In the genomic region with DNA sequence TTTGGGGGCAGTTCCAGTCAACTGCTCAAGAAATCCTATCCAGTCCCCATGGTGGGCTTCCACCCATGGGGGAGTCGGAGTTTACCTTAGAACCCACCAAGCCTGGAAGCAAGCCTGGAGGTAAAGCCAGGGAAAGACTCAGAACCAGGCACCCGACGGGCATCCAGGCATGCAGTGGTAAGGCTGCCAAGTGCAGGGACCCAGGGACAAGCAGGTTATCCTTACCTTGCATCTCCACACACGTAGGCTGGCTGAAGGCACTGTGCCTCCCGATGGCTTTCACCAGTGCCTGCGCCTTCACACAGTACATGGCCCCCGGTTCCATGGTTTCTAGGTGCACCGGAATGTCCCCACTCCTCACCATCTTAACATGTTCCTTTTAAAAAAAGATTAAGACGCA, we compare ENCODE assay signal across 27 mouse cellular contexts. TPM values are rescaled to one million over a fixed set of nuclear protein-coding genes. Genes with fewer than 3 reads are reported as not detected.
DNase-seq lines count a peak whose midpoint lies in the region; ATAC-seq and TF ChIP-seq lines count a peak whose summit lies in the region.
"Had no signal": no experiment of that assay in that cellular context is flagged by ENCODE, and none has a peak within 500 bp of the region (broad histone marks: within the 10 kb centered on the region; RNA-seq: fewer than 3 reads in every experiment).

No protein-coding gene starts in this region.

- H3K4me2 ChIP-seq in forebrain, embryonic 11.5 days (ENCODE audit: low read depth, low read length, severe bottlenecking) = no peak overlapping the region
- H3K4me2 ChIP-seq in forebrain, embryonic 13.5 days = no peak overlapping the region
- no peak overlapping the region for H3K4me2 ChIP-seq in liver, embryonic 11.5 days
- H3K4me2 ChIP-seq: embryonic facial prominence, embryonic 15.5 days; heart, embryonic 11.5 days; hindbrain, embryonic 13.5 days; limb, embryonic 15.5 days had no signal

- 95% methylated on average over 9 of the region's 9 CpGs for WGBS in forebrain, embryonic 11.5 days
- 96% methylated on average over 9 of the region's 9 CpGs for WGBS in forebrain, embryonic 13.5 days
- 25% methylated on average over 9 of the region's 9 CpGs for WGBS in cerebellum, adult 2 months
- 95% methylated on average over 9 of the region's 9 CpGs for WGBS in liver, embryonic 11.5 days

- H3K4me1 ChIP-seq in forebrain, embryonic 11.5 days (replicated peaks; ENCODE audit: control insufficient read depth, insufficient read depth, low read length) = no peaks in the 10 kb centered on the region
- peaks cover 8% of the 10 kb centered on the region for H3K4me1 ChIP-seq in forebrain, embryonic 13.5 days
- peaks cover 66% of the 10 kb centered on the region for H3K4me1 ChIP-seq in cerebellum, adult 2 months (ENCODE audit: control insufficient read depth, insufficient read depth, low read length)
- H3K4me1 ChIP-seq in liver, embryonic 11.5 days (replicated peaks; ENCODE audit: control insufficient read depth, insufficient read depth, low read length) = no peaks in the 10 kb centered on the region

- no peak for ATAC-seq in forebrain, embryonic 11.5 days (replicated peaks; ENCODE audit: low FRiP score)
- no peak for ATAC-seq in forebrain, embryonic 13.5 days
- no peak for ATAC-seq in megakaryocyte-erythroid progenitor cell, adult 5-6 weeks (replicated peaks; ENCODE audit: low FRiP score, low TSS enrichment, poor library complexity, severe bottlenecking)
- no peak for ATAC-seq in liver, embryonic 11.5 days (replicated peaks; ENCODE audit: low FRiP score)
- ATAC-seq: forebrain, embryonic 14.5 days had no signal

- peak; percentile 28 for DNase-seq in forebrain, embryonic 11.5 days (ENCODE audit: low spot score)
- DNase-seq in brain, adult 2 months (ENCODE audit: low read depth, low spot score) = peak; percentile 88
- DNase-seq in cerebellum, adult 2 months = peak; percentile 83 to 88
- DNase-seq in cerebellum, postnatal 14 days = peak; percentile 86 to 91
- DNase-seq in gastrocnemius, postnatal 14 days = no peak
- DNase-seq in liver, embryonic 11.5 days (ENCODE audit: low spot score) = no peak
- DNase-seq: adrenal gland, adult 8-10 months; gastrocnemius, postnatal 36 days; heart, postnatal 36 days; kidney, adult 11 months; kidney, postnatal 14 days; lung, adult 2 months; lung, postnatal 10 days; midbrain, embryonic 14.5 days; thymus, postnatal 4 days had no signal

- H3K36me3 ChIP-seq in forebrain, embryonic 11.5 days (ENCODE audit: control insufficient read depth, insufficient read depth, low read length) = no peaks in the 10 kb centered on the region
- no peaks in the 10 kb centered on the region for H3K36me3 ChIP-seq in forebrain, embryonic 13.5 days (ENCODE audit: poor library complexity, severe bottlenecking)
- H3K36me3 ChIP-seq in liver, embryonic 11.5 days (ENCODE audit: control insufficient read depth, insufficient read depth, low read length) = no peaks in the 10 kb centered on the region
- H3K36me3 ChIP-seq: embryonic facial prominence, embryonic 15.5 days had no signal

- no peaks in the 10 kb centered on the region for H3K27me3 ChIP-seq in forebrain, embryonic 11.5 days (ENCODE audit: control insufficient read depth, insufficient read depth, low read length)
- H3K27me3 ChIP-seq in forebrain, embryonic 13.5 days = no peaks in the 10 kb centered on the region
- H3K27me3 ChIP-seq in cerebellum, adult 2 months (ENCODE audit: control insufficient read depth, insufficient read depth, low read length) = no peaks in the 10 kb centered on the region
- H3K27me3 ChIP-seq in liver, embryonic 11.5 days (replicated peaks; ENCODE audit: control insufficient read depth, insufficient read depth, low read length) = no peaks in the 10 kb centered on the region
- H3K27me3 ChIP-seq: embryonic facial prominence, embryonic 15.5 days; hindbrain, embryonic 13.5 days; limb, embryonic 15.5 days had no signal

- no peak overlapping the region for H3K9ac ChIP-seq in forebrain, embryonic 11.5 days (ENCODE audit: low read length)
- H3K9ac ChIP-seq in forebrain, embryonic 13.5 days = no peak overlapping the region
- H3K9ac ChIP-seq in liver, embryonic 11.5 days (ENCODE audit: low read depth, low read length) = no peak overlapping the region
- H3K9ac ChIP-seq: embryonic facial prominence, embryonic 15.5 days; hindbrain, embryonic 13.5 days; limb, embryonic 15.5 days; liver, embryonic 14.5 days had no signal

- TF ChIP-seq CTCF in cerebellum, adult 2 months (IDR thresholded peaks at IDR 0.05; ENCODE audit: borderline replicate concordance, insufficient read depth, low read depth, low read length) = no peak

- H3K27ac ChIP-seq in forebrain, embryonic 11.5 days (ENCODE audit: low read depth, low read length) = no peak overlapping the region
- no peak overlapping the region for H3K27ac ChIP-seq in forebrain, embryonic 13.5 days
- peak overlapping the region; percentile 99 for H3K27ac ChIP-seq in cerebellum, adult 2 months (ENCODE audit: insufficient read depth, low read length)
- H3K27ac ChIP-seq in liver, embryonic 11.5 days (ENCODE audit: low read depth, low read length) = no peak overlapping the region
- H3K27ac ChIP-seq: embryonic facial prominence, embryonic 10.5 days; embryonic facial prominence, embryonic 15.5 days; hindbrain, embryonic 13.5 days; limb, embryonic 10.5 days; limb, embryonic 15.5 days; liver, embryonic 14.5 days; macrophage had no signal

- H3K9me3 ChIP-seq in forebrain, embryonic 11.5 days (ENCODE audit: control insufficient read depth, low read length) = no peaks in the 10 kb centered on the region
- no peaks in the 10 kb centered on the region for H3K9me3 ChIP-seq in forebrain, embryonic 13.5 days (replicated peaks)
- H3K9me3 ChIP-seq in liver, embryonic 11.5 days (ENCODE audit: control insufficient read depth, low read length) = no peaks in the 10 kb centered on the region
- H3K9me3 ChIP-seq: embryonic facial prominence, embryonic 10.5 days; embryonic facial prominence, embryonic 15.5 days; G1E; hindbrain, embryonic 13.5 days; limb, embryonic 10.5 days; limb, embryonic 15.5 days had no signal

- TF ChIP-seq POLR2A in cerebellum, adult 2 months (IDR thresholded peaks at IDR 0.05; ENCODE audit: borderline replicate concordance, insufficient read depth, low read length) = peak; percentile 68; the same call in 1 of the 2 replicates

- intact Hi-C loops in gastrocnemius, postnatal 14 days (cut with DNase I; ENCODE audit: low total_unique reads) = no loop called here

- H3K4me3 ChIP-seq in forebrain, embryonic 11.5 days (ENCODE audit: low read depth, low read length) = no peak overlapping the region
- no peak overlapping the region for H3K4me3 ChIP-seq in forebrain, embryonic 13.5 days
- H3K4me3 ChIP-seq in cerebellum, adult 2 months (replicated peaks; ENCODE audit: insufficient read depth, low read depth, low read length) = peak overlapping the region; percentile 57
- no peak overlapping the region for H3K4me3 ChIP-seq in liver, embryonic 11.5 days (ENCODE audit: low read depth, low read length)
- H3K4me3 ChIP-seq: embryonic facial prominence, embryonic 10.5 days; embryonic facial prominence, embryonic 15.5 days; hindbrain, embryonic 13.5 days; limb, embryonic 10.5 days; limb, embryonic 15.5 days had no signal

RNA-seq across cellular contexts. Expression of gene Il20rb, which starts 20.6 kb away (rescaled TPM):
- 1.0 and 1.3 TPM in 2 replicates for polyA plus RNA-seq in forebrain, embryonic 11.5 days (2014; fragmentation: Nextera tagmentation; extraction: Ambion mirVana)
- polyA plus RNA-seq in forebrain, embryonic 13.5 days (2015; fragmentation: Nextera tagmentation; extraction: Ambion mirVana) = 0.66 and 0.76 TPM in 2 replicates
- polyA plus RNA-seq in cerebellum, adult 2 months (2012; rRNA removed) = 76.5 and 79.5 TPM in 2 replicates
- 1.9 and 2.1 TPM in 2 replicates for total RNA-seq in megakaryocyte-erythroid progenitor cell, adult 5-6 weeks (2014; fragmentation: Nextera tagmentation)
- 0.65 and 2.0 TPM in 2 replicates for total RNA-seq in megakaryocyte-erythroid progenitor cell, adult 5-6 weeks (2017)
- 1 to 10 TPM; 1.5 to 1.7 TPM for total RNA-seq in gastrocnemius, postnatal 14 days (2021)
- polyA plus RNA-seq in liver, embryonic 11.5 days (2014; fragmentation: Nextera tagmentation; extraction: Ambion mirVana) = 0.59 and 0.78 TPM in 2 replicates

Comparison
In these comparisons a context has a peak if more than half of its experiments do, and no peak if none do; other contexts are left out.
1. DNase-seq: peak in forebrain, embryonic 11.5 days (single experiment), brain, adult 2 months (single experiment), cerebellum, adult 2 months (2 of 2) and cerebellum, postnatal 14 days (2 of 2); none in gastrocnemius, postnatal 14 days (single experiment) and liver, embryonic 11.5 days (single experiment).
2. RNA of gene Il20rb, which starts 20.6 kb away (polyA plus RNA-seq): 76.5 to 79.5 TPM in cerebellum, adult 2 months; 1.0 to 1.3 TPM in forebrain, embryonic 11.5 days, 0.66 to 0.76 TPM in forebrain, embryonic 13.5 days and 0.59 to 0.78 TPM in liver, embryonic 11.5 days; every median in the first group is over 10 times any median in the second.